ENCODE assay signal across 24 mouse cellular contexts in genomic region chr3:84645156-84646006, GRCm38 (mm10). TPM values are rescaled to one million over a fixed set of nuclear protein-coding genes. Genes with fewer than 3 reads are reported as not detected.
DNase-seq lines count a peak whose midpoint lies in the region; ATAC-seq and TF ChIP-seq lines count a peak whose summit lies in the region.
"Had no signal": no experiment of that assay in that cellular context is flagged by ENCODE, and none has a peak within 500 bp of the region (broad histone marks: within the 10 kb centered on the region; RNA-seq: fewer than 3 reads in every experiment).

No protein-coding gene starts in this region.

- peak overlapping the region; percentile 51; the same call in 1 of the 2 replicates for H3K27ac ChIP-seq in embryonic facial prominence, embryonic 15.5 days (replicated peaks)
- H3K27ac ChIP-seq in embryonic facial prominence, embryonic 10.5 days (replicated peaks) = no peak overlapping the region
- H3K27ac ChIP-seq in ES-Bruce4 (ENCODE audit: insufficient read depth, low read length) = peak overlapping the region; percentile 39
- H3K27ac ChIP-seq: hindbrain, embryonic 13.5 days; kidney, postnatal 0 days; midbrain, embryonic 13.5 days; neural tube, embryonic 13.5 days had no signal

- H3K36me3 ChIP-seq in embryonic facial prominence, embryonic 15.5 days = no peaks in the 10 kb centered on the region
- no peaks in the 10 kb centered on the region for H3K36me3 ChIP-seq in embryonic facial prominence, embryonic 10.5 days (replicated peaks)
- no peaks in the 10 kb centered on the region for H3K36me3 ChIP-seq in ES-Bruce4 (ENCODE audit: control insufficient read depth, insufficient read depth, low read length, poor library complexity, severe bottlenecking)
- H3K36me3 ChIP-seq: G1E; heart, embryonic 12.5 days; hindbrain, embryonic 13.5 days; midbrain, embryonic 13.5 days; neural tube, embryonic 13.5 days had no signal

- TF ChIP-seq CTCF in ES-Bruce4 (IDR thresholded peaks at IDR 0.05; ENCODE audit: low read depth, low read length) = no peak

- no peak for TF ChIP-seq POLR2A in ES-Bruce4 (IDR thresholded peaks at IDR 0.05; ENCODE audit: insufficient read depth, low read length)

- no peak overlapping the region for H3K9ac ChIP-seq in embryonic facial prominence, embryonic 15.5 days
- H3K9ac ChIP-seq in ES-Bruce4 (ENCODE audit: low read depth, poor library complexity, severe bottlenecking) = no peak overlapping the region
- H3K9ac ChIP-seq: forebrain, postnatal 0 days; heart, embryonic 12.5 days; hindbrain, embryonic 13.5 days; midbrain, embryonic 13.5 days; neural tube, embryonic 13.5 days had no signal

- H3K9me3 ChIP-seq in embryonic facial prominence, embryonic 15.5 days (replicated peaks) = no peaks in the 10 kb centered on the region
- H3K9me3 ChIP-seq in embryonic facial prominence, embryonic 10.5 days = no peaks in the 10 kb centered on the region
- H3K9me3 ChIP-seq in ES-Bruce4 (replicated peaks; ENCODE audit: control insufficient read depth, insufficient read depth, low read length, poor library complexity, severe bottlenecking) = no peaks in the 10 kb centered on the region
- H3K9me3 ChIP-seq: heart, embryonic 12.5 days; hindbrain, embryonic 13.5 days; midbrain, embryonic 13.5 days; neural tube, embryonic 13.5 days had no signal

- no peaks in the 10 kb centered on the region for H3K27me3 ChIP-seq in embryonic facial prominence, embryonic 15.5 days
- no peaks in the 10 kb centered on the region for H3K27me3 ChIP-seq in embryonic facial prominence, embryonic 10.5 days (replicated peaks; ENCODE audit: low read depth, poor library complexity, severe bottlenecking)
- no peaks in the 10 kb centered on the region for H3K27me3 ChIP-seq in ES-Bruce4 (ENCODE audit: control insufficient read depth, insufficient read depth, low read length, poor library complexity, severe bottlenecking)
- H3K27me3 ChIP-seq: heart, embryonic 12.5 days; midbrain, embryonic 13.5 days; neural tube, embryonic 13.5 days had no signal

- WGBS in embryonic facial prominence, embryonic 15.5 days = 66% methylated on average over 9 of the region's 9 CpGs
- 82% methylated on average over 9 of the region's 9 CpGs for WGBS in embryonic facial prominence, embryonic 10.5 days

- no peak overlapping the region for H3K4me2 ChIP-seq in embryonic facial prominence, embryonic 15.5 days (replicated peaks)
- H3K4me2 ChIP-seq: heart, embryonic 12.5 days; hindbrain, embryonic 13.5 days; liver, embryonic 11.5 days; midbrain, embryonic 13.5 days; neural tube, embryonic 13.5 days had no signal

- TF ChIP-seq EP300 in ES-Bruce4 (IDR thresholded peaks at IDR 0.05; ENCODE audit: insufficient read depth, low read depth, low read length) = 0 out of 2 replicates have a peak, but pooled peaks have one; percentile 55

- H3K4me1 ChIP-seq in embryonic facial prominence, embryonic 15.5 days = 0 out of 2 replicates have a peak, but pooled peaks cover 11% of the 10 kb centered on the region
- peaks cover 8% of the 10 kb centered on the region; the same call in 1 of the 2 replicates for H3K4me1 ChIP-seq in embryonic facial prominence, embryonic 10.5 days
- peaks cover 20% of the 10 kb centered on the region for H3K4me1 ChIP-seq in ES-Bruce4 (ENCODE audit: control insufficient read depth, insufficient read depth, low read length)

- no peak for DNase-seq in embryonic facial prominence, embryonic 10.5 days (ENCODE audit: low spot score)
- DNase-seq in lung, postnatal 25 days (ENCODE audit: low spot score) = no peak
- no peak for DNase-seq in natural killer cell, adult 2 months (ENCODE audit: low spot score in 2 of 2)
- DNase-seq in right cerebral cortex, postnatal 14 days = no peak
- DNase-seq: cerebellum, adult 9-11 months; forebrain, postnatal 0 days; heart, postnatal 14 days; lung, adult 18-20 months; lung, postnatal 4 days; thymus, postnatal 14 days had no signal

- H3K4me3 ChIP-seq in embryonic facial prominence, embryonic 15.5 days (replicated peaks) = no peak overlapping the region
- no peak overlapping the region for H3K4me3 ChIP-seq in embryonic facial prominence, embryonic 10.5 days
- no peak overlapping the region for H3K4me3 ChIP-seq in ES-Bruce4 (ENCODE audit: low read depth, low read length)
- H3K4me3 ChIP-seq: heart, embryonic 12.5 days; hindbrain, embryonic 13.5 days; midbrain, embryonic 13.5 days; neural tube, embryonic 13.5 days had no signal

- ATAC-seq in embryonic facial prominence, embryonic 15.5 days (ENCODE audit: insufficient number of reproducible peaks, low FRiP score, low TSS enrichment, low read depth) = no peak
- ATAC-seq in common myeloid progenitor, adult 5-6 weeks (replicated peaks; ENCODE audit: low read depth, poor library complexity, severe bottlenecking) = peak; percentile 63
- ATAC-seq in megakaryocyte progenitor cell, adult 5-6 weeks (replicated peaks; ENCODE audit: poor library complexity) = peak; percentile 52
- ATAC-seq: forebrain, postnatal 0 days; inflammation-experienced regulatory T-cells, adult 6 months; midbrain, embryonic 13.5 days had no signal

RNA-seq across cellular contexts. Expression of gene Tmem154, which starts 20.6 kb away (rescaled TPM):
- 9.1 and 11.1 TPM in 2 replicates for polyA plus RNA-seq in embryonic facial prominence, embryonic 15.5 days (2015; fragmentation: Nextera tagmentation; extraction: Ambion mirVana)
- 0.14 and 0.42 TPM in 2 replicates for polyA plus RNA-seq in embryonic facial prominence, embryonic 10.5 days (2016; fragmentation: Nextera tagmentation; extraction: Ambion mirVana)
- polyA plus RNA-seq in ES-Bruce4 (2011; ENCODE audit: insufficient read depth, insufficient read length, low read depth, missing spikeins) = 3.2 and 3.9 TPM in 2 replicates
- total RNA-seq in common myeloid progenitor, adult 5-6 weeks (2017) = 2.4 and 3.2 TPM in 2 replicates
- total RNA-seq in megakaryocyte progenitor cell, adult 5-6 weeks (2015) = 9.9 and 10.6 TPM in 2 replicates
- 4.0 and 4.6 TPM in 2 replicates for total RNA-seq in megakaryocyte progenitor cell, adult 5-6 weeks (2017)

RNA-seq across cellular contexts. Expression of gene Tigd4, which starts 52.0 kb away (rescaled TPM):
- 1.4 and 1.5 TPM in 2 replicates for polyA plus RNA-seq in embryonic facial prominence, embryonic 15.5 days (2015; fragmentation: Nextera tagmentation; extraction: Ambion mirVana)
- polyA plus RNA-seq in embryonic facial prominence, embryonic 10.5 days (2016; fragmentation: Nextera tagmentation; extraction: Ambion mirVana) = 0.04 TPM in 1 of 2 replicates, not detected in the other
- not detected in 2 replicates for polyA plus RNA-seq in ES-Bruce4 (2011; ENCODE audit: insufficient read depth, insufficient read length, low read depth, missing spikeins)
- total RNA-seq in common myeloid progenitor, adult 5-6 weeks (2017) = not detected in 2 replicates
- total RNA-seq in megakaryocyte progenitor cell, adult 5-6 weeks (2015) = not detected in 2 replicates
- not detected in 2 replicates for total RNA-seq in megakaryocyte progenitor cell, adult 5-6 weeks (2017)
- total RNA-seq: forebrain, postnatal 0 days had no signal
- polyA plus RNA-seq: forebrain, postnatal 0 days; G1E; gonadal fat pad, adult 2 months; heart, embryonic 12.5 days; hindbrain, embryonic 13.5 days; inflammation-experienced regulatory T-cells, adult 6 months; liver, embryonic 11.5 days; midbrain, embryonic 13.5 days; neural tube, embryonic 13.5 days; spleen, adult 2 months had no signal
